19 mouse cellular contexts compared by ENCODE assay signal in genomic region chr8:95158654-95159053, GRCm38 (mm10). TPM values are rescaled to one million over a fixed set of nuclear protein-coding genes. Genes with fewer than 3 reads are reported as not detected.
DNase-seq lines count a peak whose midpoint lies in the region; ATAC-seq and TF ChIP-seq lines count a peak whose summit lies in the region.
"Had no signal": no experiment of that assay in that cellular context is flagged by ENCODE, and none has a peak within 500 bp of the region (broad histone marks: within the 10 kb centered on the region; RNA-seq: fewer than 3 reads in every experiment).

No protein-coding gene starts in this region.

- no peak for TF ChIP-seq POLR2A in kidney, adult 2 months (IDR thresholded peaks at IDR 0.05; ENCODE audit: low read depth, low read length)

- WGBS in kidney, adult 2 months, result 59% methylated on average over 8 of the region's 8 CpGs
- WGBS in intestine, postnatal 0 days, result 51% methylated on average over 8 of the region's 8 CpGs

- peak; percentile 87 for DNase-seq in kidney, adult 2 months
- no peak for DNase-seq in kidney, postnatal 4 days
- peak; percentile 67 for DNase-seq in kidney, postnatal 14 days
- DNase-seq in layer of hippocampus, adult 18-20 months (ENCODE audit: low spot score in 2 of 2), result no peak
- DNase-seq in adrenal gland, postnatal 25 days, result no peak
- DNase-seq in urinary bladder, postnatal 14 days (ENCODE audit: low spot score), result no peak
- DNase-seq: adrenal gland, postnatal 10 days; cerebellum, adult 11-12 months; cerebellum, adult 9-10 months; cerebellum, postnatal 25 days; gastrocnemius, postnatal 36 days; heart, adult 18-20 months; heart, postnatal 10 days; heart, postnatal 4 days had no signal

- no peak for TF ChIP-seq CTCF in kidney, adult 2 months (conservative IDR thresholded peaks at IDR 0.05; ENCODE audit: insufficient read depth, insufficient read length, low read depth, low read length)
- TF ChIP-seq CTCF in intestine, postnatal 0 days (IDR thresholded peaks at IDR 0.05; ENCODE audit: low read depth), result no peak

- no peak overlapping the region for H3K4me2 ChIP-seq in intestine, postnatal 0 days (replicated peaks; ENCODE audit: low read depth)
- H3K4me2 ChIP-seq: embryonic facial prominence, embryonic 12.5 days; forebrain, embryonic 15.5 days; hindbrain, embryonic 13.5 days had no signal

- H3K27ac ChIP-seq in kidney, adult 2 months (ENCODE audit: insufficient read depth, low read depth, low read length), result no peak overlapping the region
- H3K27ac ChIP-seq in intestine, postnatal 0 days (ENCODE audit: low read depth, low read length), result no peak overlapping the region
- H3K27ac ChIP-seq: embryonic facial prominence, embryonic 12.5 days; forebrain, embryonic 15.5 days; heart, embryonic 10.5 days; hindbrain, embryonic 13.5 days had no signal

- no peaks in the 10 kb centered on the region for H3K27me3 ChIP-seq in kidney, adult 2 months (replicated peaks; ENCODE audit: control insufficient read depth, insufficient read depth, low read length)
- no peaks in the 10 kb centered on the region for H3K27me3 ChIP-seq in intestine, postnatal 0 days (replicated peaks; ENCODE audit: control insufficient read depth, insufficient read depth, low read length)
- H3K27me3 ChIP-seq: embryonic facial prominence, embryonic 12.5 days; forebrain, embryonic 15.5 days; hindbrain, embryonic 13.5 days had no signal

- H3K9ac ChIP-seq in intestine, postnatal 0 days (ENCODE audit: low read depth, low read length), result no peak overlapping the region
- H3K9ac ChIP-seq: embryonic facial prominence, embryonic 12.5 days; forebrain, embryonic 15.5 days; hindbrain, embryonic 13.5 days had no signal

- H3K36me3 ChIP-seq in kidney, adult 2 months (ENCODE audit: control insufficient read depth, insufficient read depth, low read length), result no peaks in the 10 kb centered on the region
- H3K36me3 ChIP-seq in intestine, postnatal 0 days (ENCODE audit: control insufficient read depth, insufficient read depth), result no peaks in the 10 kb centered on the region
- H3K36me3 ChIP-seq: embryonic facial prominence, embryonic 12.5 days; forebrain, embryonic 15.5 days; heart, embryonic 10.5 days; hindbrain, embryonic 13.5 days had no signal

- H3K9me3 ChIP-seq in intestine, postnatal 0 days (ENCODE audit: control insufficient read depth), result no peaks in the 10 kb centered on the region
- H3K9me3 ChIP-seq: embryonic facial prominence, embryonic 12.5 days; forebrain, embryonic 15.5 days; heart, embryonic 10.5 days; hindbrain, embryonic 13.5 days had no signal

- no peak overlapping the region for H3K4me3 ChIP-seq in kidney, adult 2 months (ENCODE audit: insufficient read depth, low read depth, low read length)
- no peak overlapping the region for H3K4me3 ChIP-seq in intestine, postnatal 0 days (ENCODE audit: low read depth, low read length)
- H3K4me3 ChIP-seq: embryonic facial prominence, embryonic 12.5 days; forebrain, embryonic 15.5 days; heart, embryonic 10.5 days; hindbrain, embryonic 13.5 days had no signal

- H3K4me1 ChIP-seq in kidney, adult 2 months (ENCODE audit: control insufficient read depth, insufficient read depth, low read length), result peaks cover 33% of the 10 kb centered on the region
- H3K4me1 ChIP-seq in intestine, postnatal 0 days (replicated peaks; ENCODE audit: control insufficient read depth, insufficient read depth, low read length), result no peaks in the 10 kb centered on the region
- H3K4me1 ChIP-seq: embryonic facial prominence, embryonic 12.5 days had no signal

- ATAC-seq in intestine, postnatal 0 days, result 0 out of 2 replicates have a peak, but pooled peaks have one; percentile 32
- ATAC-seq: forebrain, embryonic 15.5 days had no signal

RNA-seq across cellular contexts. Expression of gene Kifc3, which starts 44.0 kb away (rescaled TPM):
- polyA plus RNA-seq in kidney, adult 2 months (2012; rRNA removed), result 92.3 and 100 TPM in 2 replicates
- polyA plus RNA-seq in intestine, postnatal 0 days (2015; fragmentation: Nextera tagmentation; extraction: Ambion mirVana), result 20.9 and 21.1 TPM in 2 replicates
- total RNA-seq in layer of hippocampus, adult 18-20 months (2021), result 10 to 100 TPM; 57.0 to 57.2 TPM
- total RNA-seq in adrenal gland, postnatal 25 days (2021), result 108 and 116 TPM in 2 replicates

Comparison
In these comparisons a context has a peak if more than half of its experiments do, and no peak if none do; other contexts are left out.
1. DNase-seq: peak in kidney, adult 2 months (single experiment) and kidney, postnatal 14 days (single experiment); none in kidney, postnatal 4 days (0 of 2), layer of hippocampus, adult 18-20 months (0 of 2), adrenal gland, postnatal 25 days (single experiment) and urinary bladder, postnatal 14 days (single experiment).